Mouse (Mus musculus): ENCODE results near the gene Ugt1a8.
"Not testable (repeated sequence)": the region's sequence is repeated elsewhere in the genome, so short reads cannot be mapped to it uniquely, and the experiment has no call there.

The Ugt1a8 gene

GRCm38 (mm10) chr1:88087513-88087912, at the start of gene Ugt1a8:
TSS of gene Ugt1a8 (plus strand) at chr1:88087813.
- DNase-seq (ENCODE audit: low spot score) = no peak

GRCm38 (mm10) chr1:88043044-88043443, 44.6 kb upstream of the Ugt1a8 start:
- not testable (repeated sequence) for DNase-seq (ENCODE audit: low spot score)

- DNase-seq (ENCODE audit: low spot score) = not testable (repeated sequence)
Measured at GRCm38 (mm10) chr1:88044832-88045437, 42.7 kb upstream of the Ugt1a8 start.

GRCm38 (mm10) chr1:88047408-88047807, 40.2 kb upstream of the Ugt1a8 start:
- not testable (repeated sequence) for DNase-seq (ENCODE audit: low spot score)

- no peak for DNase-seq (ENCODE audit: low spot score)
Measured at GRCm38 (mm10) chr1:88055088-88055487, 32.5 kb upstream of the Ugt1a8 start, which contains the start of gene Ugt1a10. TSS of gene Ugt1a10 (plus strand) at chr1:88055388.

GRCm38 (mm10) chr1:88066472-88067102, 21.0 kb upstream of the Ugt1a8 start:
- not testable (repeated sequence) for DNase-seq (ENCODE audit: low spot score)

- DNase-seq (ENCODE audit: low spot score) = no peak
Measured at GRCm38 (mm10) chr1:88070495-88070894, 17.1 kb upstream of the Ugt1a8 start, which contains the start of gene Ugt1a9. TSS of gene Ugt1a9 (plus strand) at chr1:88070800.

- DNase-seq (ENCODE audit: low spot score) = no peak
Measured at GRCm38 (mm10) chr1:88070902-88071301, 16.7 kb upstream of the Ugt1a8 start.

- no peak for DNase-seq (ENCODE audit: low spot score)
Measured at GRCm38 (mm10) chr1:88074471-88074870, 13.1 kb upstream of the Ugt1a8 start.

GRCm38 (mm10) chr1:88077128-88077527, 10.5 kb upstream of the Ugt1a8 start:
- DNase-seq (ENCODE audit: low spot score) = no peak

GRCm38 (mm10) chr1:88081670-88082069, 5.9 kb upstream of the Ugt1a8 start:
- no peak for DNase-seq (ENCODE audit: low spot score)

- DNase-seq (ENCODE audit: low spot score) = no peak
Measured at GRCm38 (mm10) chr1:88086125-88086524, 1.5 kb upstream of the Ugt1a8 start.

- no peak for DNase-seq (ENCODE audit: low spot score)
Measured at GRCm38 (mm10) chr1:88092341-88092740, 4.7 kb downstream of the Ugt1a8 start.

- DNase-seq (ENCODE audit: low spot score) = not testable (repeated sequence)
Measured at GRCm38 (mm10) chr1:88094270-88094676, 6.7 kb downstream of the Ugt1a8 start.

- DNase-seq (ENCODE audit: low spot score) = no peak
Measured at GRCm38 (mm10) chr1:88094941-88095492, 7.4 kb downstream of the Ugt1a8 start, which contains the start of gene Ugt1a7c. TSS of gene Ugt1a7c (plus strand) at chr1:88095062.

GRCm38 (mm10) chr1:88098546-88098945, 10.9 kb downstream of the Ugt1a8 start:
- not testable (repeated sequence) for DNase-seq (ENCODE audit: low spot score)

GRCm38 (mm10) chr1:88099691-88100090, 12.1 kb downstream of the Ugt1a8 start:
- DNase-seq (ENCODE audit: low spot score) = not testable (repeated sequence)

- not testable (repeated sequence) for DNase-seq (ENCODE audit: low spot score)
Measured at GRCm38 (mm10) chr1:88103019-88103418, 15.4 kb downstream of the Ugt1a8 start, which contains the start of gene Ugt1a6b. TSS of gene Ugt1a6b (plus strand) at chr1:88103252.

GRCm38 (mm10) chr1:88103697-88104468, 16.3 kb downstream of the Ugt1a8 start:
- not testable (repeated sequence) for DNase-seq (ENCODE audit: low spot score)

GRCm38 (mm10) chr1:88104667-88105430, 17.2 kb downstream of the Ugt1a8 start:
- DNase-seq (ENCODE audit: low spot score) = no peak

- no peak for DNase-seq (ENCODE audit: low spot score)
Measured at GRCm38 (mm10) chr1:88105656-88106055, 18.0 kb downstream of the Ugt1a8 start.

Measured in layer of hippocampus, adult 9-10 months (tissue).